Mouse (Mus musculus) liver (tissue): ENCODE results near the gene Sapcd1.
"Not testable (repeated sequence)": the region's sequence is repeated elsewhere in the genome, so short reads cannot be mapped to it uniquely, and the experiment has no call there.

Experiments used
- DNase-seq: peaks from one replicate; pipeline ENCODE4 v3.0.0-alpha.2; 2020; ENCODE audit warnings: mixed read lengths

Gene Sapcd1

GRCm38 (mm10) chr17:35026206-35026605, 1.6 kb downstream of the Sapcd1 start:
- DNase-seq, result no peak

DNA sequence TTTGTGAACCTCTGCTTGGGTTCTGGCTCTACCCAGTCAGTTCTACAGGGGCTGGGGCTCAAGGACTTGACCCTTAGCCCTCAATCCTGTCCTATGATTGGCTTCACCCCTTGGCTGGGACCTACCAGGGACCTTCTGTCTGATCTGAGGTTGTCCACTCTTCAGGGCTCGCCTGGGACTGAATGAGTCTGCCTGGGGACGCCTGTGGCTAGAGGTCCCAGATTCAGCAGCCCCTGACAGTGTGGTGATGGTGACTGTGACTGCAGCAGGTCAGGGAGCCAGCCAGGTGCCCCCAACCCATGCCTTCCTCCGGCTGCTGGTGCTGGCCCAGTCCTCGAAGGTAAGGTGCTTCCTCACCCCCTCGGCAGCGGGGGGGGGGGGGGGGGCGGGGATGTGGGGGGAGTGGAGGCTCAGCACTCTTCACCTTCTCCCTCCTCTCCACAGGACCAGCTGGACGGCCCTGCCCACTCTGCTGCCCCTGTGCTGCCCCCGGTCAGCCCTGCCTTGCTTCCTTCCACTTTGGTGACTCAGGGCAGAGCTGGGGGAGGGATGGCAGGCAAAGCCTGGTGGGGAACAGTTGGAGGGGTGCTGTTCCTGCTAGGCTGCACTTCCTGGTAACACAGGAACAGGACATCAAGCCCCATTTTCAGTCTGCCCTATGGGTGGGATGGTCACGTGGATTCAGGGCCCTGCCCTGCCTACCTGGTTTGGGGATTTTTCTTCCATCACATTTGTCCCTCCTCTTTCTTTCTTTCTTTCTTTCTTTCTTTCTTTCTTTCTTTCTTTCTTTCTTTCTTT, 2.9 kb downstream of the Sapcd1 start:
- no peak for DNase-seq

- DNase-seq, result no peak
Observed at GRCm38 (mm10) chr17:35024261-35024660, 3.6 kb downstream of the Sapcd1 start.

DNA sequence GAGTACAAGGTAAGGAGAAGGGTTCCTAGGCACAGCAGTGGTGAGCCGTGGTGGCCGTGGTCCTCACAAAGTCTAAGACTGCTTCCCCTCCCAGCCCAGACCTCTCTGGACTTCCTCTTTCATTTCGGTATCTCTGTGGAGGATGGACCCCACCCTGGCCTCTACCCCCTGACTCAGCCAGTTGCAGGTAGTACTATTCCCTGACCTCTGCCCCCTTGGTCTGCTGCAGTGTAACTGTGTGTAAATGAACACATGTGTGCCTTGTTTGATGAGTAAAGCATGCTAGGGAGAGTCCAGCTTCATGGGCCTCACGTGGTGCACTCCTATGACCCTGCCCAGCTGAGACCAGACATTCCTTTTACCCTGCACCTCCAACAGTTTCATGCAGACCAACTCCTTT, 4.1 kb downstream of the Sapcd1 start:
- DNase-seq, result no peak

GRCm38 (mm10) chr17:35023221-35023620, 4.6 kb downstream of the Sapcd1 start:
- no peak for DNase-seq

GRCm38 (mm10) chr17:35022541-35023060, 5.2 kb downstream of the Sapcd1 start:
- DNase-seq, result no peak

DNA sequence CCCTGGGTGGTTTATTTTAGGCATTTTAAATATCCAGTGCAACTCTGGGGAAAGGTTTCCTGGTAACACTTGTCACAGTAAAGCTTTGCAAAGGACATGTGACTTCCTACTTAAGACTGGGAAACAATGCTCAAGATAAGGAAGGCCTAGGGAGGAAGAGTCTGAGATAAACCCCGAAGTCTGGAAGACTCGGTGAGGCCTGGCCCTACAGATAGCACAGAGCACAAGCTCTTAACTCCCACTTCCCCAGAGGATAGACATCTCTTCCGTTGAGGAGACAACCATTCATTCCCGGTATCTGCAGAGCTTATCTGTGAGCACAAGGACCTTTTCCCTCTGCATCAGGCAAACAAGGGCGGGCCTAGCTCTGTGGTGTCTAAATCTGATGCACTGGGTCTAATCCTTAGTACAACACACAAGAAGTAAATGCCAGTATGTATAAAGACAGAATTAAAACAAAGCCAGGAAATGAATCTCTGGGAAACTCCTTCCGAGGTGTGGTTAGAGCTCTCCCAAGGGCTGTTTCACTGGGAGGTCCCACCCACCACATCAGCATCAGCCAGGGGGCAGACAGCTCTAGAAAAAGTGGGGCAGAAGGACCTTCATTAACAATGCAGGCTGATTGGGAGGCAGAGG, 5.9 kb downstream of the Sapcd1 start:
- peak; percentile 68 for DNase-seq

GRCm38 (mm10) chr17:35021163-35021808, 6.5 kb downstream of the Sapcd1 start:
- peak; percentile 90 for DNase-seq

DNA sequence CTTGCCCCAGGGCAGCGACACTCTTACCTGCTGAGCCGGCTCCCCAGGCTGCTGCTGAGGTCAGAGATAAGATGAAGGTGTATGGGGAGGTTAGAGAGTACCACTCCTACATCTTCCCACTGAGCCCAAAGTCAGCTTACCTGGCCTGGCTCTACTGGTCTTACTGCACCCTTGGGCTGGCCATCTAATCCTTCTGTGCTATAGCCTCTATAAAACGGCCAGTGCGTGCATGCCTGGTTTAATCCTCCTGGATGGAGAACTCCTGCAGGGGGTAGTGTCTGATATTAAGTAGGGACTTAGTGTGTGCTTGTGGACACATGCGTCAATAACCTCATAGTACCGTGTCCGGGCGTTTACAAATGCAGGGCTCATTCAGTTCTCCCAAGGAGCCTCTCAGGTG, 7.3 kb downstream of the Sapcd1 start:
- no peak for DNase-seq

- DNase-seq, result no peak
Observed at GRCm38 (mm10) chr17:35019894-35020293, 7.9 kb downstream of the Sapcd1 start.

DNA sequence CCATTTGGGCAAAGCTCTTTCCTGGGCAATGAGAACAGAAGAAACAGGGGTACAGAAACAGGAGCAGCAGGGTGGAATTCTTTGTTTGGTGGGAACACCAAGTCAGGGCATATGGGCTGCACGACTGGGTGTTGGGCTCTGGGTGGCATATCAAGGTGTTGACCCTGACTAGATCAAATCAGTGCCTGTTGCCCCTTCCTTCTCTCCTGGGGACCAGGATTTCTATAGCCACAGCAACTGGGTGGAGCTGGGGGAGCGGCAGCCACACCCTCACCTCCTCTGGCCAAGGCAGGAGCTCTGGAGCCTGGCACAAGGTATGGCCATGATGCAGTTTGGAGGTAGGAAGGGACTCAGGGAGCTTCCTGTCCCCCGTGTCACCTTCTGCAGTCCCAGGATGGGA, 9.6 kb downstream of the Sapcd1 start:
- no peak for DNase-seq

DNA sequence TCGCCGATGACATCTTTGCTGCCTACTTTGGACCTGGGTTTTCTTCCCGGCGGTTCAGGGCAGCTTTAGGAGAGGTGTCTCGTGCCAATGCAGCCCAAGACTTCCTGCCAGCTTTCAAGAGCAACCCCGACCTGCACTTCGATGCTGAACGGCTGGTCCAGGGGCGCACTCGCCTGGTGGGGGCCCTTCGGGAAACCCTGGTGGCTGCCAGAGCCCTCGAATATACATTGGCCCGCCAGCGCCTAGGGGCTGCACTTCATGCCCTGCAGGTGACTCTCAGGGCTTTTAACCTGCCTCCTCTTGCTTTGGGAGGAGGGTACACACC, 10.1 kb downstream of the Sapcd1 start:
- DNase-seq, result peak; percentile 3

GRCm38 (mm10) chr17:35016791-35017705, 10.8 kb downstream of the Sapcd1 start:
- DNase-seq, result peak; percentile 5

- DNase-seq, result no peak
Observed at GRCm38 (mm10) chr17:35016376-35016775, 11.4 kb downstream of the Sapcd1 start, which contains the start of gene Vwa7. TSS of gene Vwa7 (plus strand) at chr17:35016579.

DNA sequence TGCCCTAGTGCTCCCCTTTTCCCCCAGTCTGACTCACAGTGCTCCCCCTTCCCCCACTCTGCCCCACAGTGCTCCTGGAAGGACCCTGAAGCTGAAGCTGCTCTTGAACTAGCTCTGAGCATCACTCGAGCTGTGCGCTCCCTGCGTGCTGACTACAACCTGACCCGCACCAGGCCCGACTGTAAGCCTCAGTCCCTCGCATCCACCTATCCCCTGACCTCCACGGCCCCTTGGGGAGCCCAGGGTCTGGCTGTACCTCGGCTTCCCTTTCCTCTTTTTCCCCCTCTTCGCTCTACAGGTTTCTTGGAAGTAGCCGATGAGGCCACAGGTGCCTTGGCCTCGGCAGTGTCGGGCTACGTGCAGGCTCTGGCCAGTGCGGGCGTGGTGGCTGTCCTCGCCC, 12.5 kb downstream of the Sapcd1 start:
- DNase-seq, result no peak

GRCm38 (mm10) chr17:35013221-35013620, 14.6 kb downstream of the Sapcd1 start:
- DNase-seq, result no peak

DNA sequence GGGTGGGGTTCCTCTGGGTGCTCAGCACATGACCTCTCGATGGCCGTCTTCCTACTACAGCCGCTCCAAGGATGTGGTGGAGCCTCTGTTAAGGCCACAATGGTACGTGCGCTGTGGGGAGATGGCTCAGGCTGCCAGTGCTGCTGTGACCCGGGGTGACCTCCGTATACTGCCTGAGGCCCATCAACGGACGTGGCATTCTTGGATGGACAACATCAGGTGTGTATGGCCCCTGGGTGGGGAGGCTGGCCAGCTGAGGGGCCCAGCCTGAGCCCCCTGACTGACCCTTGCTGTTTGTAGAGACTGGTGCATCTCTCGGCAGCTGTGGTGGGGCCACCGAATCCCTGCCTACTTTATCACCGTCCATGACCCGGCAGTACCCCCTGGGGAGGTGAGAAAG, 15.4 kb downstream of the Sapcd1 start:
- DNase-seq, result peak; percentile 2

DNA sequence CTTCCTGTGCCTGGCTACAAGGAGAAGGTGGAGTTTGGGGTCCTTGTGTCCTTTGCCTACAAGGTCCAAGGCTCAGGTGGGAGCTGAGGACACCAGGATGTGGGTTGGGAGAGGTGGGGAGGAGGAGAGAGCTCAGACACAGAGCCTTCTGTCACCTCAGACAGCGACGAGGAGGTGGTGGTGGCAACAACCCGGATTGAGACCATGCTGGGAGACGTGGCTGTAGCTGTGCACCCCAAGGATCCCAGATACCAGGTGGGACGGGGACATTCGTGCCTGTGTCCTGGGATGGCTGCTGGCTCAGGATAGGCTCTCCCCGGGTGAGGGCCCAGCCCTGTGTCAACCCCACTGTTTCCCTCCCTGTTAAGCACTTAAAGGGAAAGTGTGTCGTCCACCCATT, 16.4 kb downstream of the Sapcd1 start:
- DNase-seq, result no peak

GRCm38 (mm10) chr17:35009586-35009985, 18.2 kb downstream of the Sapcd1 start:
- no peak for DNase-seq

DNA sequence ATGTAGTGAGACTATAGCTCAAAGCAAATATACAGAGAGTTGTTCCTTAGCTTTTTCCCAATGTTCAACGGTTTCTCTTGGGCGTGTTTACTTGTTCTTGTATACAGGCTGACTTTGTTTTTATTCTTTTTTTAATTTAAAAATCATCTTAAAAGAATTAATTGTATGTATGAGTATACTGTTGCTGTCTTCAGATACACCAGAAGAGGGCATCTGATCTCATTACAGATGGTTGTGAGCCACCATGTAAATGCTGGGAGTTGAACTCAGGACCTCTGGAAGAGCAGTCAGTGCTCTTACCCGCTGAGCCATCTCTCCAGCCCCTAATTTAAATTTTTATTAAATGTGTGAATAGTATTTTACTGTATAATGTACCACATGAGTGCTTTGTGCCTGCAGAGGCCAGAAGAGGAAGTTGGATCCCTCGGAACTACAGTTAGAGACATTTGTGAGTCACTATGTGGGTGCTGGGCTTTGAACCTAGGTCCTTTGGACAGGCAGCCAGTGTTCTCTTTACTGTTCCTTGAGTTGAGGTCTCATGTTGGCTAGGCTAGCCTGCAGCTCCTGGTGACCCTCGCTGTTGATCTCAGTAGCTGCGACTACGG, 20.3 kb downstream of the Sapcd1 start:
- DNase-seq, result no peak

DNA sequence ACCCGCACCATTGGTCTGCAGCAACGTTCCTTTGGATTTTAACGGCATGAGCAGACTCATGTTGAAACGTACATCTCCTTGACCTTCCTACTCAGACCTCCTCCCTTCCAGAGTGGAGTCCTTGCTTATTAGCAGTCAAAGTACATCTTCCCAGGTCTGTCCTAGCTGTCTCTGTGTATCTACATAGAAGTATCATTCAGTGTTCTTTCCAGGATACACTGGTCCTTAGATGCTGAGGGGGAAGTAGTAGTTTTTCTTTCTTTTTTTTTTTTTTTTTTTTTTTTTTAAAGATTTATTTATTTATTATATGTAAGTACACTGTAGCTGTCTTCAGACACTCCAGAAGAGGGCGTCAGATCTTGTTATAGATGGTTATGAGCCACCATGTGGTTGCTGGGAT, 21.9 kb downstream of the Sapcd1 start:
- not testable (repeated sequence) for DNase-seq

DNA sequence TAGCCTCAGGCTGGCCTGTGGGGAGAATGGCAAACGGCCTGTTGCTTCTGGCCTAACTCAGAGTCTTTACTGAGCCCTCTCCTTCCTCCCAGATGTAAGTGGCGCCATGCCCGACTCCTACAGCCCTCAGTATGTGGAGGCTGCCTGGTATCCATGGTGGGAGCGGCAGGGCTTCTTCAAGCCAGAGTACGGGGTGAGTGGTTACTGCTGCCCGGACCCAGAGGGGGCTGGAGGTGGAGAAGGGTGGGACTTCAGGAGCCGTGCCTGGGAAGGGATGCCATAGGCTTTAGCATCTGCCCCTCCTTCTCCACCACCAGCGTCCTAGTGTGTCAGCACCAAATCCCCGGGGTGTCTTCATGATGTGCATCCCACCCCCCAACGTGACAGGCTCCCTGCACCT, 22.7 kb downstream of the Sapcd1 start:
- no peak for DNase-seq
